Mouse (Mus musculus) heart, embryonic 14.5 days (tissue): Measurements from ENCODE around the gene Asb16. TPM values are rescaled to one million over a fixed set of nuclear protein-coding genes. Genes with fewer than 3 reads are reported as not detected.

Experiments
- ATAC-seq: fragments of 200-750 bp; cut with Nextera tagmentation; 2 replicates; pipeline ENCODE4 v1.8.0; 2017; ENCODE audit warnings: low read depth, moderate TSS enrichment; ENCODE audit not compliant: insufficient number of reproducible peaks, insufficient read depth, low FRiP score
- H3K27ac ChIP-seq, 2 experiments: fragments of 200-500 bp in 1 of 2; fragments of 300-500 bp in 1 of 2; sonication (generic) in 1 of 2; replicated peaks in 1 of 2; 2 replicates each; pipeline ENCODE4 v1.5.1; 2012 to 2014; ENCODE audit warnings: low read depth in 2 of 2, low read length in 2 of 2, control low read depth in 1 of 2, mild to moderate bottlenecking in 1 of 2, mixed read lengths in 1 of 2; ENCODE audit not compliant: control insufficient read depth in 1 of 2, insufficient read depth in 1 of 2
- H3K27me3 ChIP-seq: fragments of 300-500 bp; sonication (generic); 2 replicates; pipeline ENCODE4 v1.6.1; 2014; ENCODE audit warnings: mild to moderate bottlenecking, low read length, control low read depth; ENCODE audit not compliant: control insufficient read depth, insufficient read depth
- H3K36me3 ChIP-seq: fragments of 300-500 bp; sonication (generic); 2 replicates; pipeline ENCODE4 v1.6.1; 2014; ENCODE audit warnings: mild to moderate bottlenecking, control low read depth, low read length, mixed read lengths; ENCODE audit not compliant: control insufficient read depth, insufficient read depth
- H3K4me1 ChIP-seq, 2 experiments: fragments of 200-500 bp in 1 of 2; fragments of 300-500 bp in 1 of 2; sonication (generic) in 1 of 2; 2 replicates each; pipeline ENCODE4 v1.6.1; 2012 to 2014; ENCODE audit warnings: low read length in 2 of 2, control low read depth in 1 of 2, mixed read lengths in 1 of 2; ENCODE audit not compliant: control insufficient read depth in 2 of 2, insufficient read depth in 2 of 2
- H3K4me2 ChIP-seq: fragments of 300-500 bp; sonication (generic); 2 replicates; pipeline ENCODE4 v1.6.1; 2014; ENCODE audit warnings: mild to moderate bottlenecking, low read length
- H3K4me3 ChIP-seq, 2 experiments: fragments of 200-500 bp in 1 of 2; fragments of 300-500 bp in 1 of 2; sonication (generic) in 1 of 2; 2 replicates each; pipeline ENCODE4 v1.5.1; 2012 to 2014; ENCODE audit warnings: low read length in 2 of 2, mild to moderate bottlenecking in 2 of 2, control low read depth in 1 of 2, low read depth in 1 of 2, moderate library complexity in 1 of 2; ENCODE audit not compliant: control insufficient read depth in 1 of 2, insufficient read depth in 1 of 2
- H3K9ac ChIP-seq: fragments of 300-500 bp; sonication (generic); 2 replicates; pipeline ENCODE4 v1.6.1; 2014; ENCODE audit warnings: mild to moderate bottlenecking, low read length
- H3K9me3 ChIP-seq: fragments of 300-500 bp; sonication (generic); 2 replicates; pipeline ENCODE4 v1.6.1; 2016; ENCODE audit warnings: low read length, control low read depth; ENCODE audit not compliant: control insufficient read depth
- WGBS: fragments of 180-500 bp; shearing (Covaris S2); extraction: QIAGEN DNeasy Blood & Tissue Kit; methylation state at CpG from one replicate; pipeline ENCODE4 v1.1.7; 2014; 5-methylcytosine and 5-hydroxymethylcytosine counted together
- polyA plus RNA-seq: library from polyadenylated mRNA; unstranded; fragments of >200 nt; fragmentation: Nextera tagmentation; extraction: Ambion mirVana; gene quantifications from 2 replicates; pipeline ENCODE4 v1.2.1, GENCODE M21; 2014

Gene Asb16
- polyA plus RNA-seq, 1 experiment from 2014 or later = 0.09 TPM

DNA sequence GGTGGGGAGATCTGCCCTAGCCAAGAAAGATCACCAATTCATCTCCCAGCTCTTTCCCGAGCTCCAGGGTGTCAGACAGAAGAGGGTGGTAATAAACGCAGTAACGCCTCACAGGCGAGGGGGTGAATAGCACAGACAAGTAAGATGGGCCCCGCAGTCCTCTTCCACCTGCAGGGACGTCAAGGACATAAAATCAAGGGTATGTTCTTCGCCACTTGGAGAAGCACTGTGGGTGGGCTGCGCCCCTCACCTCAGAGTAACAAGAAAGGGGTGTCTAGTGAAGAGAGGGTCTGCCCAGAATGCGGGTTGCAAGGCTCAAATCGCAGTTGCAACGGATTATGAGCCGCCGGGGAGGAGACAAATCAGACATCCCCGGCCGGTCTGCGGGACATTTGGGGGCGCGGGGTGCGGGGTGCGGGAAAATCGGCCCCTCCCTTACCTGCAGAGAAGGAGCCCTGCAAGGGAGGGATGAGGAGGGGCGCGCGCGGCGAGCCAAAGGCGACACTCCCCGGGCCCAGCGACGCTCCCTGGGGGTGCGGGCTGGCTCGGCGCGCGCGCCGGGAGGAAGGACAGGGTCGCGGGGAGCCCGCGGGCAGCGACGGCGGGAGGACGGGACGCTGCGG lies 39.1 kb upstream of the Asb16 start:
- Histone ChIP-seq H3K4me2 (peak overlapping the region; percentile 93), H3K27me3 (no peaks in the 10 kb centered on the region)
- under 1% methylated on average over 47 of the region's 47 CpGs for WGBS

DNA sequence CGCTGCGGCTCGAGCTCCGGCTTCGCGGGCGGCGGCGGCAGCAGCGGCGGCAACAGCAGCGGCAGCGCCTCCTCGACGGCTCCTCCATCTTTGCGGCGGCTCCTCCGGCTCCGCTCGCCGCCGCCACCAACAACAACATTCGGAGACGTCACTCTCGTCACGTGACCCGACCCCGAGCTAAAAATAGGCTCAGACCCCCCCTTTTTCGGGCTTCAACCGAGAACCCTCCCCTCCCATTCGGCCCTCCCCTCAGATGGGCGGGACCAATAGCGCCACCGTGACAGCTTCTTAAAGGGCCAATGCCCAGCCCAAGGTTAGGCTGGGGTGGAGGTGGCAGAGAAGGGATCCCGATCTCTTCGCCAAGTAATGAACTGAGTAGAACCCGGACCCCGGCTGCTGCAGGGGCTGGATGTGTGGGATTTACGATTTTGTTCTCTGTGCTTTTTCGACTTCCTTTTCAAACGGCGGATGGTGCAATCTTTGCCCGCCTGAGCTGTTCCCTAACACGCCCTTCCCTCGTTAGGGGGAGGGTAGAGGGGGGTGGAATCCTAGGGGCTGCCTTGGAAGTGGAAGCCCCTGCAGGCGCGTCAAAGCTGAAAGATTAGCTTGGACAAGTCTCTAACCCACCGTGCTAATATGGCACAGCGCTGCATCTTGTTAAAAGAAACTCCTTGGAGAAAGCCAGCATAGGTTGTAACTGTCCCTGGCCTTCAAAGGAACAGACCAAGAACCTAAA lies 38.4 kb upstream of the Asb16 start, which contains the start of gene Hdac5:
TSS of gene Hdac5 (minus strand) at position 161 of the 736 bp plus-strand sequence.
- Histone ChIP-seq H3K4me1 (peaks cover 29 to 45% of the 10 kb centered on the region in 2 experiments), H3K36me3 (no peaks in the 10 kb centered on the region), H3K4me2 (peak within 1 kb of the TSS; percentile 93), H3K27me3 (no peaks in the 10 kb centered on the region), H3K4me3 (peak within 1 kb of the TSS; percentile 81 to 98), H3K9ac (peak within 1 kb of the TSS; percentile 96), H3K27ac (peak within 1 kb of the TSS; percentile 77 to 88), H3K9me3 (no peaks in the 10 kb centered on the region)
- under 1% methylated on average over 42 of the region's 49 CpGs for WGBS
- ATAC-seq = peak; percentile 86

More for the DNA sequence above, 39.1 kb upstream of the Asb16 start:
- Histone ChIP-seq H3K9ac (peak overlapping the region; percentile 96), H3K4me3 (peak overlapping the region; percentile 81 to 98), H3K9me3 (no peaks in the 10 kb centered on the region), H3K27ac (peak overlapping the region; percentile 42 to 88), H3K36me3 (no peaks in the 10 kb centered on the region), H3K4me1 (peaks cover 35 to 52% of the 10 kb centered on the region in 2 experiments)
- ATAC-seq = peak; percentile 19

GRCm38 (mm10) chr11:102236022-102236421 lies 32.5 kb upstream of the Asb16 start:
- Histone ChIP-seq H3K4me3 (no peak overlapping the region), H3K9me3 (no peaks in the 10 kb centered on the region), H3K27me3 (no peaks in the 10 kb centered on the region), H3K9ac (no peak overlapping the region), H3K4me2 (no peak overlapping the region), H3K27ac (no peak overlapping the region), H3K36me3 (no peaks in the 10 kb centered on the region), H3K4me1 (no peaks in the 10 kb centered on the region)
- ATAC-seq = no peak
- 20% methylated on average over 2 of the region's 2 CpGs for WGBS

DNA sequence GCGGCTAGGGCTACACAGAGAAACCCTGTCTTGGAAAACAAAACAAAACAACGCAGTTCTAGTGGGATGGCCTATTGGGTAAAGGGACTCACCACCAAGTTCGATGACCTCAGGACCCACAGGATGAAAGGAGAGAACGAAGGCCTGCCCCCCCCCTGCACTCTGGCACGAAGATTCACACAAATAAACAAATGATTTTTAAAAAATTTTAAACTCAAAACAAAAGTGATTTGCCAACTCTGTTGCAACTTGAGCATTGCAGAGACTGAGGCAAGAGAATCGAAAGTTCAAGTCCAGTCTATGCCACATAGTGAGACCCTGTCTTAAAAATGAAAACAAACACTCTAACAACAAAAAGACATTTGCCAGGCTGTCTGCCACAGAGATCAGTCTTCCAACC lies 27.9 kb upstream of the Asb16 start:
- H3K9ac ChIP-seq = no peak overlapping the region
- no peaks in the 10 kb centered on the region for H3K9me3 ChIP-seq
- no peaks in the 10 kb centered on the region for H3K36me3 ChIP-seq
- peaks cover 8 to 11% of the 10 kb centered on the region in 2 experiments; a peak in 3 of 4 replicates for H3K4me1 ChIP-seq
- no peak overlapping the region for H3K4me3 ChIP-seq
- H3K4me2 ChIP-seq = no peak overlapping the region
- H3K27ac ChIP-seq = no peak overlapping the region
- no peaks in the 10 kb centered on the region for H3K27me3 ChIP-seq
- 86% methylated on average over 6 of the region's 6 CpGs for WGBS
- no peak for ATAC-seq

- ATAC-seq = no peak
- Histone ChIP-seq H3K9me3 (no peaks in the 10 kb centered on the region), H3K4me2 (no peak overlapping the region), H3K4me3 (no peak overlapping the region), H3K4me1 (peaks cover 8 to 12% of the 10 kb centered on the region in 2 experiments; a peak in 3 of 4 replicates), H3K9ac (no peak overlapping the region), H3K27ac (no peak overlapping the region), H3K27me3 (no peaks in the 10 kb centered on the region), H3K36me3 (no peaks in the 10 kb centered on the region)
- WGBS = 67% methylated on average over 5 of the region's 5 CpGs
Measured at GRCm38 (mm10) chr11:102241246-102241645, 27.3 kb upstream of the Asb16 start.

- ATAC-seq = no peak
- 54% methylated on average over 5 of the region's 5 CpGs for WGBS
- Histone ChIP-seq H3K9ac (no peak overlapping the region), H3K27me3 (no peaks in the 10 kb centered on the region), H3K4me3 (no peak overlapping the region), H3K4me1 (peaks cover 8 to 12% of the 10 kb centered on the region in 2 experiments; a peak in 3 of 4 replicates), H3K36me3 (no peaks in the 10 kb centered on the region), H3K27ac (no peak overlapping the region), H3K4me2 (no peak overlapping the region), H3K9me3 (no peaks in the 10 kb centered on the region)
Measured at GRCm38 (mm10) chr11:102241874-102242273, 26.7 kb upstream of the Asb16 start.

- peaks cover 13 to 21% of the 10 kb centered on the region in 2 experiments for H3K4me1 ChIP-seq
- peak overlapping the region; percentile 55 for H3K9ac ChIP-seq
- no peaks in the 10 kb centered on the region for H3K27me3 ChIP-seq
- no peaks in the 10 kb centered on the region for H3K36me3 ChIP-seq
- peak; percentile 52 for ATAC-seq
- H3K27ac ChIP-seq = peak overlapping the region in 1 of 2 experiments; percentile 2; a peak in 1 of 4 replicates
- H3K4me2 ChIP-seq = peak overlapping the region; percentile 70
- under 1% methylated on average over 32 of the region's 32 CpGs for WGBS
- H3K9me3 ChIP-seq = no peaks in the 10 kb centered on the region
- peak overlapping the region; percentile 29 for H3K4me3 ChIP-seq
Measured at GRCm38 (mm10) chr11:102244926-102245449, 23.6 kb upstream of the Asb16 start.
